Mouse (Mus musculus) megakaryocyte, embryonic 14.5 days (primary cell): ENCODE measurements around the gene Adgrv1.

Experiments
- FLI1 ChIP-seq: IDR thresholded peaks from 2 replicates; pipeline ENCODE4 v1.6.1; 2012; ENCODE audit warnings: low read length, inconsistent platforms, mixed read lengths
- GATA1 ChIP-seq: IDR thresholded peaks from 3 replicates; pipeline ENCODE4 v1.6.1; 2012; ENCODE audit warnings: mixed read lengths, low read length, inconsistent platforms, borderline replicate concordance

- TF ChIP-seq FLI1 (no peak), GATA1 (no peak)
Measured at GRCm38 (mm10) chr13:81641289-81642045, 8.5 kb upstream of the Adgrv1 start.
